ENCODE assay signal across 8 mouse cellular contexts in the genomic region with DNA sequence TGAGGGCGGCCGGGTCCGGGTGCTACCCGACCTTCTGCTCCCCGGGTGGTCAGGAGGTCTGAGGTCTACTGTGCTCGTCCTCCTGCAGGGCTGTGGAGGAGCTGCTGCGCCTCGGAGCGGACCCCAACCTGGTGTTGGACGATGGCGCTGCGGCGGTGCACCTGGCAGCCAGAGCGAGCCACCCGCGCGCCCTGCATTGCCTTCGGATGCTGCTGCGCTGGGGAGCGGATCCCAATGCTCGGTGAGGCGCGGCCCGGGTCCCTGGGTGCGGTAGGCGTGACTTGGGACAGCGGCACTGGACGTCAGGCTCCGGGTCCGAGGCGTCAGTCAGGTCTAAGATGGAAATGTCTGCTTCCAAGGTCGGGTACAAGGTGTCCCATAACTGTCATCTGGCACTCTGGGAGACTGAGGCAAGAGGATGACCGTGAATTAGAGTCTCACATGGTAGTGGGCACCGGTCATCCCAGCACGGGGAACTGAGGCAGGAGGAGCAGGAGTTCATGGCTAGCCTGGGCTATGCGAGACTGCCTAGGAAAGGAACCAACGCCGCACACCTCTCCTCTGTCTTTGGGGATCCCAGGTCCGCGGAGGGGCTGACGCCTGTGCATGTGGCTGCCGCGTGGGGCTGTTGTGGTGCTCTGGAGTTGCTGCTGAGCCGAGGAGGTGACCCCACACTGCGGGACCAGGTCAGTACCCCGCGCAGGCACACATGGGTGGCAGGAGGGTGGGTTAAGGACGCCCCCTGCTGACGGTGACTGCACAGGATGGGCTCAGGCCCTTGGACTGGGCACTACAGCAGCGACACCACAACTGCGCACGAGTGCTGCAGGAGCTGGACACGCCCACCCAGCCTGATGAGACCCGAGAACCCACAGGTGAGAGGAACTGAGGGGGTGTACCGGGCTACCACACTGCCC. TPM values are rescaled to one million over a fixed set of nuclear protein-coding genes. Genes with fewer than 3 reads are reported as not detected.
A peak's percentile ranks its signal among the peaks of the same experiment; 100 is the strongest.
DNase-seq lines count a peak whose midpoint lies in the region; ATAC-seq and TF ChIP-seq lines count a peak whose summit lies in the region.

No protein-coding gene starts in this region.

- peak; percentile 38 for ATAC-seq in forebrain, postnatal 0 days
- ATAC-seq in intestine, embryonic 14.5 days (replicated peaks; ENCODE audit: low FRiP score, low TSS enrichment, low read depth), result peak; percentile 80
- ATAC-seq in liver, embryonic 16.5 days (ENCODE audit: low read depth), result peak; percentile 74

- H3K9me3 ChIP-seq in forebrain, postnatal 0 days (ENCODE audit: low read length), result no peaks in the 10 kb centered on the region
- no peaks in the 10 kb centered on the region for H3K9me3 ChIP-seq in intestine, embryonic 14.5 days (ENCODE audit: control insufficient read depth, low read length)
- no peaks in the 10 kb centered on the region for H3K9me3 ChIP-seq in liver, embryonic 16.5 days (replicated peaks; ENCODE audit: control insufficient read depth, low read length)

- H3K36me3 ChIP-seq in forebrain, postnatal 0 days (ENCODE audit: insufficient read depth), result peaks cover 3% of the 10 kb centered on the region; the same call in 1 of the 2 replicates
- H3K36me3 ChIP-seq in intestine, embryonic 14.5 days (ENCODE audit: control insufficient read depth, insufficient read depth, low read length), result peaks cover 27% of the 10 kb centered on the region
- H3K36me3 ChIP-seq in liver, embryonic 16.5 days (ENCODE audit: control insufficient read depth, insufficient read depth), result peaks cover 30% of the 10 kb centered on the region

- peak overlapping the region; percentile 33; the same call in 1 of the 2 replicates for H3K9ac ChIP-seq in forebrain, postnatal 0 days
- peak overlapping the region; percentile 62 for H3K9ac ChIP-seq in intestine, embryonic 14.5 days (ENCODE audit: low read length)
- peak overlapping the region; percentile 98 for H3K9ac ChIP-seq in liver, embryonic 16.5 days (ENCODE audit: low read depth, low read length)

- peak; percentile 69 for TF ChIP-seq CTCF in forebrain, postnatal 0 days (IDR thresholded peaks at IDR 0.05; ENCODE audit: low read depth)

- peak overlapping the region; percentile 93 for H3K4me2 ChIP-seq in forebrain, postnatal 0 days (ENCODE audit: low read depth)
- H3K4me2 ChIP-seq in intestine, embryonic 14.5 days (ENCODE audit: low read length), result peak overlapping the region; percentile 83
- peak overlapping the region; percentile 78 for H3K4me2 ChIP-seq in liver, embryonic 16.5 days (ENCODE audit: low read depth, low read length)

- intact Hi-C loops in left cerebral cortex, postnatal 4 days (cut with DNase I), result no loop called here

- H3K27ac ChIP-seq in forebrain, postnatal 0 days (ENCODE audit: low read depth, low read length), result no peak overlapping the region
- H3K27ac ChIP-seq in intestine, embryonic 14.5 days (ENCODE audit: low read depth), result no peak overlapping the region
- peak overlapping the region; percentile 74 for H3K27ac ChIP-seq in liver, embryonic 16.5 days (ENCODE audit: low read length)

- H3K4me1 ChIP-seq in forebrain, postnatal 0 days (ENCODE audit: insufficient read depth), result peaks cover 6% of the 10 kb centered on the region; the same call in 1 of the 2 replicates
- peaks cover 11% of the 10 kb centered on the region for H3K4me1 ChIP-seq in intestine, embryonic 14.5 days (replicated peaks; ENCODE audit: control insufficient read depth, insufficient read depth, low read length)
- H3K4me1 ChIP-seq in liver, embryonic 16.5 days (ENCODE audit: control insufficient read depth, low read depth, low read length), result peaks cover 21% of the 10 kb centered on the region

- WGBS in forebrain, postnatal 0 days, result under 1% methylated on average over 55 of the region's 55 CpGs
- under 1% methylated on average over 53 of the region's 55 CpGs for WGBS in intestine, embryonic 14.5 days
- WGBS in liver, embryonic 16.5 days (ENCODE audit: insufficient replicate concordance), result under 1% methylated on average over 55 of the region's 55 CpGs

- peak overlapping the region; percentile 37 for H3K4me3 ChIP-seq in forebrain, postnatal 0 days (ENCODE audit: low read depth, low read length)
- H3K4me3 ChIP-seq in intestine, embryonic 14.5 days (ENCODE audit: low read depth, low read length), result peak overlapping the region; percentile 74
- H3K4me3 ChIP-seq in liver, embryonic 16.5 days (ENCODE audit: low read depth, low read length), result peak overlapping the region; percentile 99

- DNase-seq in left cerebral cortex, postnatal 4 days, result peak; percentile 77
- DNase-seq in left cerebral cortex, adult 18-20 months (ENCODE audit: low spot score in 2 of 2), result no peak
- DNase-seq in cerebellum, adult 8-10 months, result peak; percentile 47
- DNase-seq in forebrain, postnatal 0 days, result peak; percentile 19
- peak; percentile 89 for DNase-seq in intestine, embryonic 14.5 days (ENCODE audit: low spot score)
- DNase-seq in natural killer cell, adult 2 months (ENCODE audit: low spot score in 2 of 2), result peak; percentile 62 to 68
- DNase-seq in thymus, postnatal 14 days, result peak; percentile 71

- H3K27me3 ChIP-seq in forebrain, postnatal 0 days (ENCODE audit: insufficient read depth, low read length), result no peaks in the 10 kb centered on the region
- H3K27me3 ChIP-seq in intestine, embryonic 14.5 days (replicated peaks; ENCODE audit: control insufficient read depth, insufficient read depth, low read length), result no peaks in the 10 kb centered on the region
- no peaks in the 10 kb centered on the region for H3K27me3 ChIP-seq in liver, embryonic 16.5 days (ENCODE audit: control insufficient read depth, insufficient read depth, low read depth, low read length)

RNA-seq across cellular contexts. Expression of a gene that starts 0.5 kb away (rescaled TPM):
- 1 to 10 TPM; 2.3 to 3.2 TPM for total RNA-seq in left cerebral cortex, postnatal 4 days (2021)
- total RNA-seq in left cerebral cortex, adult 18-20 months (2021), result under 1 TPM; 0.21 to 0.26 TPM
- total RNA-seq in forebrain, postnatal 0 days (2014; rRNA removed), result 0.81 and 2.8 TPM in 2 replicates
- 0.97 and 2.3 TPM in 2 replicates for polyA plus RNA-seq in forebrain, postnatal 0 days (2015; fragmentation: Nextera tagmentation; extraction: Ambion mirVana)
- 30.5 and 33.5 TPM in 2 replicates for polyA plus RNA-seq in intestine, embryonic 14.5 days (2014; fragmentation: Nextera tagmentation; extraction: Ambion mirVana)
- polyA plus RNA-seq in liver, embryonic 16.5 days (2015; fragmentation: Nextera tagmentation; extraction: Ambion mirVana), result 39.8 and 48.1 TPM in 2 replicates

RNA-seq across cellular contexts. Expression of a gene that starts 9.7 kb away (rescaled TPM):
- 10 to 100 TPM; 75.8 to 88.0 TPM for total RNA-seq in left cerebral cortex, postnatal 4 days (2021)
- total RNA-seq in left cerebral cortex, adult 18-20 months (2021), result 100 to 1,000 TPM; 104 to 107 TPM
- 87.2 and 94.0 TPM in 2 replicates for total RNA-seq in forebrain, postnatal 0 days (2014; rRNA removed)
- polyA plus RNA-seq in forebrain, postnatal 0 days (2015; fragmentation: Nextera tagmentation; extraction: Ambion mirVana), result 98.9 and 107 TPM in 2 replicates
- 95.1 and 99.9 TPM in 2 replicates for polyA plus RNA-seq in intestine, embryonic 14.5 days (2014; fragmentation: Nextera tagmentation; extraction: Ambion mirVana)
- 46.6 and 48.2 TPM in 2 replicates for polyA plus RNA-seq in liver, embryonic 16.5 days (2015; fragmentation: Nextera tagmentation; extraction: Ambion mirVana)

RNA-seq across cellular contexts. Expression of a gene that starts 10.8 kb away (rescaled TPM):
- total RNA-seq in left cerebral cortex, postnatal 4 days (2021), result 1 to 10 TPM; 6.5 TPM
- total RNA-seq in left cerebral cortex, adult 18-20 months (2021), result 1 to 10 TPM; 3.3 to 4.2 TPM
- total RNA-seq in forebrain, postnatal 0 days (2014; rRNA removed), result 3.5 and 5.6 TPM in 2 replicates
- 4.2 and 4.5 TPM in 2 replicates for polyA plus RNA-seq in forebrain, postnatal 0 days (2015; fragmentation: Nextera tagmentation; extraction: Ambion mirVana)
- 8.3 and 9.4 TPM in 2 replicates for polyA plus RNA-seq in intestine, embryonic 14.5 days (2014; fragmentation: Nextera tagmentation; extraction: Ambion mirVana)
- polyA plus RNA-seq in liver, embryonic 16.5 days (2015; fragmentation: Nextera tagmentation; extraction: Ambion mirVana), result 4.2 and 4.3 TPM in 2 replicates

RNA-seq across cellular contexts. Expression of a gene that starts 24.6 kb away (rescaled TPM):
- 10 to 100 TPM; 32.2 to 33.1 TPM for total RNA-seq in left cerebral cortex, postnatal 4 days (2021)
- 10 to 100 TPM; 42.6 to 46.2 TPM for total RNA-seq in left cerebral cortex, adult 18-20 months (2021)
- 59.0 and 63.9 TPM in 2 replicates for total RNA-seq in forebrain, postnatal 0 days (2014; rRNA removed)
- 26.0 and 28.9 TPM in 2 replicates for polyA plus RNA-seq in forebrain, postnatal 0 days (2015; fragmentation: Nextera tagmentation; extraction: Ambion mirVana)
- polyA plus RNA-seq in intestine, embryonic 14.5 days (2014; fragmentation: Nextera tagmentation; extraction: Ambion mirVana), result 71.8 and 92.8 TPM in 2 replicates
- 13.9 and 17.2 TPM in 2 replicates for polyA plus RNA-seq in liver, embryonic 16.5 days (2015; fragmentation: Nextera tagmentation; extraction: Ambion mirVana)

RNA-seq across cellular contexts. Expression of a gene that starts 35.3 kb away (rescaled TPM):
- 10 to 100 TPM; 17.9 to 18.5 TPM for total RNA-seq in left cerebral cortex, postnatal 4 days (2021)
- 10 to 100 TPM; 15.0 to 16.0 TPM for total RNA-seq in left cerebral cortex, adult 18-20 months (2021)
- 14.3 and 16.2 TPM in 2 replicates for total RNA-seq in forebrain, postnatal 0 days (2014; rRNA removed)
- 5.2 and 6.6 TPM in 2 replicates for polyA plus RNA-seq in forebrain, postnatal 0 days (2015; fragmentation: Nextera tagmentation; extraction: Ambion mirVana)
- 3.5 and 5.3 TPM in 2 replicates for polyA plus RNA-seq in intestine, embryonic 14.5 days (2014; fragmentation: Nextera tagmentation; extraction: Ambion mirVana)
- polyA plus RNA-seq in liver, embryonic 16.5 days (2015; fragmentation: Nextera tagmentation; extraction: Ambion mirVana), result 3.9 and 4.7 TPM in 2 replicates

Comparison
In these comparisons a context has a peak if more than half of its experiments do, and no peak if none do; other contexts are left out.
1. DNase-seq: peak in left cerebral cortex, postnatal 4 days (single experiment), cerebellum, adult 8-10 months (single experiment), forebrain, postnatal 0 days (single experiment), intestine, embryonic 14.5 days (single experiment), natural killer cell, adult 2 months (2 of 2) and thymus, postnatal 14 days (single experiment); none in left cerebral cortex, adult 18-20 months (0 of 2).
2. H3K4me3 ChIP-seq: peak in every context shown above with its lines; median percentile 99 in liver, embryonic 16.5 days; 74 in intestine, embryonic 14.5 days; 37 in forebrain, postnatal 0 days.
3. H3K9ac ChIP-seq: peak in every context shown above with its lines; median percentile 98 in liver, embryonic 16.5 days; 62 in intestine, embryonic 14.5 days; 33 in forebrain, postnatal 0 days.
4. Peak in every context shown above with its lines, with median percentiles within 50 percentile points of each other: ATAC-seq and H3K4me2 ChIP-seq.